Mouse (Mus musculus): Measurements from ENCODE around the gene Acot8. TPM values are rescaled to one million over a fixed set of nuclear protein-coding genes. Genes with fewer than 3 reads are reported as not detected.
A peak's percentile ranks its signal among the peaks of the same experiment; 100 is the strongest.
"Not testable (repeated sequence)": the region's sequence is repeated elsewhere in the genome, so short reads cannot be mapped to it uniquely, and the experiment has no call there.

The Acot8 gene
- polyA plus RNA-seq, 1 experiment from 2014 or later = 19.9 TPM

DNA sequence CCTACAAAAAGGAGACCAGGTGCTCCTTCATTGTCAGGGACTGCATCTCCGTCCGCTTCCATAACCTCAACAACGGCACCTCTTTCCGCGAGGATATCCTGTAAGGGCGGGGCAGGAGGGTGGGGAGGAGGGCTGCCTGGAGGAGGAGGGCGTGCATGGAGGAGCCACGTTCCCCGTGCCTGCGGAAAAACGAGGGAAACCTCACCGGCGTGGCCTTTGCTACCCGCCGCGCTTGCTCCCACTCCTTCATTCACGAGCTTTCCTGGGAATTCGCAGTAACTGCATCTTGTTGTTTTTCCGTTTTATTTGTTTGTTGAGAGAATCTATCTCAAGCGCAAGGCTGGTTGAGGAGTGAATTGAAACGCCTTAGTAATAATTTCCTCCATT lies 643 bp upstream of the Acot8 start:
- no peaks in the 10 kb centered on the region for H3K9me3 ChIP-seq
- H3K27ac ChIP-seq = peak overlapping the region; percentile 90
- peaks cover 38% of the 10 kb centered on the region for H3K4me1 ChIP-seq (replicated peaks)
- H3K4me2 ChIP-seq (replicated peaks) = peak overlapping the region; percentile 77
- peak overlapping the region; percentile 85 for H3K4me3 ChIP-seq (replicated peaks)
- H3K9ac ChIP-seq (replicated peaks) = peak overlapping the region; percentile 82
- no peaks in the 10 kb centered on the region for H3K27me3 ChIP-seq
- ATAC-seq = peak; percentile 72; the same call in 1 of the 2 replicates
- H3K36me3 ChIP-seq = peaks cover 35% of the 10 kb centered on the region
- WGBS = under 1% methylated on average over 21 of the region's 21 CpGs

DNA sequence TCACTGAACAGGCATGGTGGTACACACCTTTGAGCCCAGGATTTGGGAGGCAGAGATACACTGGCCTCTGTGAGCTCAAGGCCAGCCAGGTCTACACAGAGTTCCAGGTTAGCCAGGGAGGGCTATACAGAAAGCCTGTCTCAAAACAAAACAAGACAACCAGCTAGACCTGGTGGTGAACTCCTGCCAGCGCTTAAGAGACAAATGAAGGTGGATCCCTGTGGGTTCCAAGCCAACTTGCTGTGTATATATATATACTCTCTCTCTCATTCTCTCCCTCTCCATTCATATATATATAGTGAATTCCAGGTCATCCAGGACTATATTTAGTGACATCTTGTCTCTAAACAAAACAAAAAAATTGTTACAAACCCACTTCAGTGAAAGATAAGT lies 765 bp downstream of the Acot8 start:
- Histone ChIP-seq H3K9ac (replicated peaks) (peak overlapping the region; percentile 82), H3K4me3 (replicated peaks) (peak overlapping the region; percentile 85), H3K4me1 (replicated peaks) (peaks cover 38% of the 10 kb centered on the region), H3K36me3 (peaks cover 38% of the 10 kb centered on the region), H3K4me2 (replicated peaks) (peak overlapping the region; percentile 72), H3K27ac (no peak overlapping the region), H3K9me3 (no peaks in the 10 kb centered on the region), H3K27me3 (no peaks in the 10 kb centered on the region)
- no peak for ATAC-seq
- WGBS = 66% methylated on average over 1 of the region's 1 CpGs

DNA sequence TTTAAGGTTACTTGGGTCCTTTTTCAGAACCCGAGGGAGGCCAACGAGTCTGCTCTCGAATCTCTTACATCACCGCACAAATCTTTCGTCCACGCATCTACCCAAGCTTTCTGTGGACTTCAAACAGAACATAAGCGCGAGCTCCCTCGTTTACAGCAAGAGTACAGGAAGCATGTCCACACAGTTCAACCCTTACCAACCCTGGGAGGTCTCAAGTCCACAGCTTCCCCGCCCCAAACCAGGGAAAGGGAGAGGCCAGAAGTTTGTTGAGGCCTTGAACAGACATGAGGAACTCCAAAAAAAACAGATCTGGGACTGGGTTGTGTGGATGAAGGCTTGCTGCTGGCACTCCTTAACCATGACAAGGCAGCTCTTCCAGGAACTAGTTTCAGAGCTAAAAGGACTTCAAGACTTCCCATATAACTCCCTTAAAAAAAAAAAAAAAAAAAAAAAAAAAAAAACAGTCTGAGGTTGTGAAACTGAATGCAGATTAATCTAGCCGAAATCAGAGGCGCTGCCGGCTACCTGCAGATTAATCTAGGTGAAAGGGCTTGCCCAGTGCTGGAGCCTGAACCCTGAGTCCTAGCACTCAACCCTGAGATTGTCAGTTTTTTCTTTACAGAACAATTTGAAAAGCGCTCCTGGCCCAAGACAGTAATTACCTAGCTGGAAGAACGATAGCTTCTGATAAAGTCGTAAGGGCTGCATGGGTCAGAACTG lies 1.3 kb downstream of the Acot8 start:
- H3K36me3 ChIP-seq = peaks cover 37% of the 10 kb centered on the region
- no peak for ATAC-seq
- no peaks in the 10 kb centered on the region for H3K9me3 ChIP-seq
- H3K4me1 ChIP-seq (replicated peaks) = peaks cover 38% of the 10 kb centered on the region
- 94% methylated on average over 16 of the region's 16 CpGs for WGBS
- H3K27me3 ChIP-seq = no peaks in the 10 kb centered on the region
- peak overlapping the region; percentile 72 for H3K4me2 ChIP-seq (replicated peaks)
- H3K4me3 ChIP-seq (replicated peaks) = peak overlapping the region; percentile 85
- no peak overlapping the region for H3K27ac ChIP-seq
- H3K9ac ChIP-seq (replicated peaks) = peak overlapping the region; percentile 82

DNA sequence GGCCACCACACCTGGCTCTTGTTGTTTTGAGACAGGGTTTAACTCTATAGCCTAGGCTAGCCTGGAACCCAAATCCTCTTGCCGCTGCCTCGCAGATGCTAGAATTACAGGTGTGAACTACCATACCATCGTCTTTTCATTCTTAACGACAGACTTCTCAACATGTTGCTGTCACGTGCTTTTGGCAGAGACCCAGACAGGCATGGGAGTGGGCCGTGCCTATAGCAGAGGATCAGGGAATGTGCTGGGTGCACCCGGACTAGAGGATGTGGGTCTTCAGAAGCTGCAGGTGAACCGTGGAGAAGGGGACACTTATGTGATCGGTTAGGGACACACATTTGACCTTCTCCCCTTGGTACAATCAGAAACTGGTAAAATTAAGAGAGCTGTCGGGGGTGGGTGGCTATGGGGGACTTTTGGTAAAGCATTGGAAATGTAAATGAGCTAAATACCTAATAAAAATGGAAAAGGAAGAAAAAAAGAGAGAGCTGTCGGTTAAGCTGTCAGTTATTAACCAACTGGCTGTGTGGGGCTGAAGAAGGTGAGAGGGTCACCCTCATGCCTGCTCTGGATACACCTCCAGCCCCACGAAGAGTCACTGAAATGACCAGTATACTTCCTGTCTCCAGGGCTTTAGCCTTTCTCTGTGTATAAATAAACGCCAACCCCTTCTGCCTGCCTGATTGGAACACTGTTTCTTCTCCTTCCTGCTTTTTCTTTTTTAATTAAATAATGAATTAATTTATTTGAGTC lies 4.3 kb downstream of the Acot8 start:
- no peak overlapping the region for H3K9ac ChIP-seq (replicated peaks)
- no peak overlapping the region for H3K4me3 ChIP-seq (replicated peaks)
- H3K4me2 ChIP-seq (replicated peaks) = no peak overlapping the region
- ATAC-seq = no peak
- no peaks in the 10 kb centered on the region for H3K27me3 ChIP-seq
- WGBS = 96% methylated on average over 13 of the region's 13 CpGs
- peaks cover 60% of the 10 kb centered on the region for H3K36me3 ChIP-seq
- no peak overlapping the region for H3K27ac ChIP-seq
- no peaks in the 10 kb centered on the region for H3K9me3 ChIP-seq
- H3K4me1 ChIP-seq (replicated peaks) = peaks cover 19% of the 10 kb centered on the region

DNA sequence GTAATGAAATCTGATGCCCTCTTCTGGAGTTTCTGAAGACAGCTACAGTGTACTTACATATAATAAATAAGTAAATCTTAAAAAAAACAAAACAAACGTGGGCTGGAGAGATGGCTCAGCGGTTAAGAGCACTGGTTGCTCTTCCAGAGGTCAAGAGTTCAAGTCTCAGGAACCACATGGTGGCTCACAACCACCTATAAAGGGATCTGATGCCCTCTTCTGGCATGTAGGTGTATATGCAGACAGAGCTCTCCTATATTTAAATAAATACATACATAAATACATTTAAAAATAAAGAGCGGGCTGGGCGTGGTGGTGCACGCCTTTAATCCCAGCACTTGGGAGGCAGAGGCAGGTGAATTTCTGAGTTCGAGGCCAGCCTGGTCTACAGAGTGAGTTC lies 6.1 kb downstream of the Acot8 start:
- not testable (repeated sequence) for H3K9ac ChIP-seq (replicated peaks); H3K27ac ChIP-seq; H3K27me3 ChIP-seq; H3K9me3 ChIP-seq; H3K4me3 ChIP-seq (replicated peaks); H3K4me2 ChIP-seq (replicated peaks); ATAC-seq; H3K4me1 ChIP-seq (replicated peaks)
- peaks cover 71% of the 10 kb centered on the region for H3K36me3 ChIP-seq
- 85% methylated on average over 6 of the region's 6 CpGs for WGBS

DNA sequence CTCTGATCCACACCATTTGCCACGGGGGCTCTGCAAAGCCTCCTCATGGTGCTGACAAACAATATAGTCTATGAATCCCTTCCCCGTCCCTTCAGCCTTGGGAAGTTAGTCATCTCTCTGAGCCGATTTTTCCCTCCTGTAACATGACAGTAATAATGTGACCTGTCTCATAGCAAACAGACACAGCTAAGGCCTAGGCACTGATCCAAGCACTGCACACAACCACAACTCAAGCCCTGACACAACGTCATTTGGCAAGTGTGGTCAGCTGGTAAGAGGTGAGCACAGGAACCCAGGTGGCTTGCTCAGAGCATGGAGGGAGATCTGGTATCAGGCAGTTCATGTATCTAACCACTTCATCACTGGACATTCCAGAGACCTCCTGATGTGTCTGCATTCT lies 8.8 kb downstream of the Acot8 start:
- no peaks in the 10 kb centered on the region for H3K9me3 ChIP-seq
- H3K4me1 ChIP-seq (replicated peaks) = no peaks in the 10 kb centered on the region
- no peak for ATAC-seq
- H3K27me3 ChIP-seq = no peaks in the 10 kb centered on the region
- H3K9ac ChIP-seq (replicated peaks) = no peak overlapping the region
- 89% methylated on average over 4 of the region's 4 CpGs for WGBS
- H3K4me3 ChIP-seq (replicated peaks) = no peak overlapping the region
- H3K4me2 ChIP-seq (replicated peaks) = no peak overlapping the region
- peaks cover 84% of the 10 kb centered on the region for H3K36me3 ChIP-seq
- no peak overlapping the region for H3K27ac ChIP-seq

DNA sequence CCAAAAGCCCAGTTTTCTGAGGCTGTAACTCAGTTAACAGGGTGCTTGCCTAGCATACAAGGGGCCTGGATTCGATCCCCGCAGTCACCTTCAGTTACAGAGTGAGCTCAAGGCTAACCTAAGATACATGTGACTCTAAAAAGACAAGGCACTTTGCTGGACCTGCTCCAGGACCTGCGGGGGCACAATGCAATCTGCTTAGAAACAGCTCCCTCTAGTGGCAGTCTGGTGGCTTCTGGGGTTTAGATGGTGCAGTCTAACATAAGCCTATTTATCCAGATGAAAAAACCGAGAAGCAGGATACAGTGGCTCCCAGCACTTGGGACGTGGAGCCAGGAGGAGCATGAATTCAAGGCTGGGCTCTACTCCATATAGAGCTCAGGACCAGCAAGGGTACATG lies 10.4 kb downstream of the Acot8 start:
- Histone ChIP-seq H3K9me3 (no peaks in the 10 kb centered on the region), H3K27ac (no peak overlapping the region), H3K4me3 (replicated peaks) (no peak overlapping the region), H3K36me3 (peaks cover 82% of the 10 kb centered on the region), H3K4me2 (replicated peaks) (no peak overlapping the region), H3K27me3 (no peaks in the 10 kb centered on the region), H3K9ac (replicated peaks) (no peak overlapping the region), H3K4me1 (replicated peaks) (no peaks in the 10 kb centered on the region)
- ATAC-seq = peak; percentile 69
- 36% methylated on average over 5 of the region's 5 CpGs for WGBS

DNA sequence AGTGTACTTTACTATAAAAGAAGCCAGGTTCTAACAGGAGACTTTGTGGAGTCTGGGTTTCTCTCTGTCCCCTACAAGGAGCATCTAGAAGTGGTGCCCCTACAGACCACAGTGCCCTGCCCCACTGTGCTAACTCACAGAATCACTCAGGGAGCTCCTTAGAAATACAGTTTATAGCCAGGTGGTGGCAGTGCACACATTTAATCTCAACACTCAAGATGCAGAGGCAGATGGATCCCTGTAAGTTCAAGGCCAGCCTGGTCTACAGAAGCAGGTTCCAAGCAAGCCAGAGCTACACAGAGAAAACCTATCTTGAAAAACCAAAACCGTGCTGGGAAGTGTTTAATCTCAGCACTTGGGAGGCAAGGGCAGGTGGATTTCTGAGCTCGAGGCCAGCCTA lies 10.9 kb downstream of the Acot8 start:
- Histone ChIP-seq H3K9me3 (no peaks in the 10 kb centered on the region), H3K4me2 (replicated peaks) (no peak overlapping the region), H3K27ac (peak overlapping the region; percentile 35; the same call in 1 of the 2 replicates), H3K9ac (replicated peaks) (no peak overlapping the region), H3K4me3 (replicated peaks) (no peak overlapping the region), H3K4me1 (replicated peaks) (no peaks in the 10 kb centered on the region), H3K36me3 (peaks cover 80% of the 10 kb centered on the region), H3K27me3 (no peaks in the 10 kb centered on the region)
- no peak for ATAC-seq
- WGBS = 89% methylated on average over 2 of the region's 2 CpGs

DNA sequence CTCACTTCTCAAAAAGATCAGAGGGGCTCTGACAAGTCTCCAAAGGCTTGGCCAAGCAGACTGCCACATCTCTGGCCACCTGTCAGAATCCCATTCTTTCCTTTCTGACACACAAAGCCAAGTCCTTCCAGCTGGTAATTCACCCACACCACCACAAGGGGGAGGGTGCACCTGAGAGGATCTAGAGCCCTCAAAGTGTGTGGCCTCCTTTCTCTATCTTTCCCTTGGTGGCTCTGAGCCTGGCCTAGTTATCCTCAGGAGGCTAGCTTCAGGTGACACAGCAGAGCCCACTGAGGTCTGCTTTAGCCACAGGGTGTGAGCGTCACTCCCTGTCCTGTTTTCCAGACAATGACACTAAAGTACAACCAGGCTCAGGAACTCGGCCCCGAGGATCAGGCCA lies 11.4 kb downstream of the Acot8 start:
- Histone ChIP-seq H3K27ac (0 out of 2 replicates have a peak overlapping the region, but pooled peaks have one; percentile 35), H3K4me3 (replicated peaks) (no peak overlapping the region), H3K4me1 (replicated peaks) (no peaks in the 10 kb centered on the region), H3K4me2 (replicated peaks) (no peak overlapping the region), H3K9ac (replicated peaks) (no peak overlapping the region), H3K9me3 (no peaks in the 10 kb centered on the region), H3K36me3 (peaks cover 78% of the 10 kb centered on the region), H3K27me3 (no peaks in the 10 kb centered on the region)
- 85% methylated on average over 3 of the region's 3 CpGs for WGBS
- no peak for ATAC-seq

DNA sequence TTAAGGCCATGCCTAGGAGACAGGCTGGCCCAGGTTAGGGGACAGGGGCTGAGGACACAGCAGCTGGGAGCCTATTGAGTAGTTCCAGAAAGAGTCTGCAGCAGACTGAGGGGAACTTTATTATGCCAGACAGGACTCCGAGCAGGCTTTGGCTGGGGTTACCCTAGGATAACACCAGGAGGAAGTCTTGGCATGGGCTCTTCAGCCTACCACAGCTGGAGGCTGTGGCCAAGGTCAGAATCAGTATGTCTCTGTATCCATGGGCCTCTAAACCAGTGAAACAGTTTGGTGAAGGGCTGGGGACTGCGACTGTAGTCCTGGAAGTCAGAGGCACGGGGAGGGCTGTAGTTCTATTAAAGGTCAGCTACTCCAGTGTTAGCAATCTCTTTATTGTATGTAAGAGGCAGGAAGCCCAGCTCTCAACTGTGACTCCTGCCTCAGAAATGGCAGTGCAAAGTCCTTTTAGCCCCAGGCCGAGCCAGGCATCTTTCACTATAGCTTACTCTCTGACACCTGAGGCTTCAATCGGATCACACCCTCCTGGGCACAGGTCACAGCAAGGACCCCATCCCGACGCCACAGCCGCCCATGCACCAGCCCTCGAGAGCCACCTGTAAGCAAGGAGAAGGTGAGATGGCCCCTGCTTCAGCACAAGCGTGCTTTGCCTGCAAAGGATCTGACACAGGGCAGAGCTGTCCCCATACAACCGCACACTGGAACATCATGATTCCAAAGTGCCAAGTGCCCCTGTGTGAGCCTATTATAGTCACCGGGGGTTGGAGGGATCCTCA lies 12.1 kb downstream of the Acot8 start:
- Histone ChIP-seq H3K27me3 (no peaks in the 10 kb centered on the region), H3K4me1 (replicated peaks) (no peaks in the 10 kb centered on the region), H3K36me3 (peaks cover 73% of the 10 kb centered on the region), H3K4me2 (replicated peaks) (no peak overlapping the region), H3K27ac (no peak overlapping the region), H3K4me3 (replicated peaks) (no peak overlapping the region), H3K9me3 (no peaks in the 10 kb centered on the region), H3K9ac (replicated peaks) (no peak overlapping the region)
- ATAC-seq = no peak
- WGBS = 95% methylated on average over 12 of the region's 12 CpGs

DNA sequence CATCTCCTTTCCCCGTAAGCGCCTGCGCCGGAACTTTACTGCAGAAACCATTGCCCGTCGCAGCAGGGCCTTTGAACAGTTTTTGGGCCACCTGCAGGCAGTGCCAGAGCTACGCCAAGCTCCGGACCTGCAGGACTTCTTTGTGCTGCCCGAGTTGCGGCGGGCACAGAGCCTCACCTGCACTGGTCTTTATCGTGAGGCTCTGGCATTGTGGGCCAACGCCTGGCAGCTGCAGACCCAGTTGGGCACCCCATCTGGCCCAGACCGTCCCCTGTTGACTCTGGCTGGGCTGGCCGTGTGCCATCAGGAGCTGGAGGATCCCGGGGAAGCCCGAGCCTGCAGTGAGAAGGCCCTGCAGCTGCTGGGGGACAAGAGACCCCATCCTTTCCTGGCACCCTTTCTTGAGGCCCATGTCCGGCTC lies 12.8 kb downstream of the Acot8 start:
- H3K4me3 ChIP-seq (replicated peaks) = no peak overlapping the region
- no peak overlapping the region for H3K4me2 ChIP-seq (replicated peaks)
- H3K9me3 ChIP-seq = no peaks in the 10 kb centered on the region
- H3K4me1 ChIP-seq (replicated peaks) = peaks cover 4% of the 10 kb centered on the region
- peaks cover 67% of the 10 kb centered on the region for H3K36me3 ChIP-seq
- H3K27ac ChIP-seq = no peak overlapping the region
- WGBS = 94% methylated on average over 18 of the region's 18 CpGs
- no peak for ATAC-seq
- H3K27me3 ChIP-seq = no peaks in the 10 kb centered on the region
- no peak overlapping the region for H3K9ac ChIP-seq (replicated peaks)

DNA sequence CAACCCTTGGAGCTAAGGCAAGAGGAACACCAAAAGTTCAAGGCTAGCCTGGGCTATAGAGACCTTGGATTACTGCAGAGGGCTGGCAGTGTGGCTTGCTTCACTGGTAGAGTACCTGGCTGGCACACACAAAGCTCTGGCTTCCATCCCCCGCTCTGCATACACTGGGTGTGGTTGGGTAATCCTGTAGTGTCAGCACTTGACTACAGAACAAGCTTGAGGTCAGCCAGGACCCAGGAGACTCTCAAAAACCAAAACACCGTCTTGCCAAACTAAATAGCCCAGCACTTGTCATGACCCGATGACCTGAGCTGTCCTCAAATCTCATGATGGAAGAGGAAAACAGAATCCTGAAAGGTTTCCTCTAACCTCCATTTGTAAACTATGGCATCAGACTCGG lies 14.2 kb downstream of the Acot8 start:
- H3K27me3 ChIP-seq = no peaks in the 10 kb centered on the region
- no peaks in the 10 kb centered on the region for H3K9me3 ChIP-seq
- no peak overlapping the region for H3K27ac ChIP-seq
- no peak for ATAC-seq
- no peak overlapping the region for H3K4me3 ChIP-seq (replicated peaks)
- H3K36me3 ChIP-seq = peaks cover 54% of the 10 kb centered on the region
- H3K4me2 ChIP-seq (replicated peaks) = no peak overlapping the region
- no peak overlapping the region for H3K9ac ChIP-seq (replicated peaks)
- WGBS = 91% methylated on average over 4 of the region's 4 CpGs
- H3K4me1 ChIP-seq (replicated peaks) = peaks cover 14% of the 10 kb centered on the region
